Mouse (Mus musculus): ENCODE results near the gene Tnip1. TPM values are rescaled to one million over a fixed set of nuclear protein-coding genes. Genes with fewer than 3 reads are reported as not detected.
A peak's percentile ranks its signal among the peaks of the same experiment; 100 is the strongest.

Tnip1 gene
- 12.6 and 13.6 TPM in 2 replicates for polyA plus RNA-seq (2016; fragmentation: Nextera tagmentation; extraction: Ambion mirVana)

- no peak within 1 kb of the TSS for H3K27ac ChIP-seq (replicated peaks)
- H3K4me2 ChIP-seq (replicated peaks) = no peak within 1 kb of the TSS
- no peaks in the 10 kb centered on the region for H3K27me3 ChIP-seq
- WGBS = 40% methylated on average over 6 of the region's 6 CpGs
- H3K36me3 ChIP-seq = no peaks in the 10 kb centered on the region
- H3K4me1 ChIP-seq = no peaks in the 10 kb centered on the region
- H3K4me3 ChIP-seq = no peak within 1 kb of the TSS
- H3K9ac ChIP-seq (replicated peaks) = no peak within 1 kb of the TSS
- no peaks in the 10 kb centered on the region for H3K9me3 ChIP-seq
- ATAC-seq (ENCODE audit: low FRiP score, low read depth) = no peak
Measured at GRCm38 (mm10) chr11:54962810-54963209, at the start of gene Tnip1. Gene Tnip1 (minus strand): TSS chr11:54962917.

- 81% methylated on average over 3 of the region's 3 CpGs for WGBS
- Histone ChIP-seq H3K9me3 (no peaks in the 10 kb centered on the region), H3K36me3 (no peaks in the 10 kb centered on the region)
Measured at GRCm38 (mm10) chr11:55011440-55011839, 48.7 kb upstream of the Tnip1 start.

DNA sequence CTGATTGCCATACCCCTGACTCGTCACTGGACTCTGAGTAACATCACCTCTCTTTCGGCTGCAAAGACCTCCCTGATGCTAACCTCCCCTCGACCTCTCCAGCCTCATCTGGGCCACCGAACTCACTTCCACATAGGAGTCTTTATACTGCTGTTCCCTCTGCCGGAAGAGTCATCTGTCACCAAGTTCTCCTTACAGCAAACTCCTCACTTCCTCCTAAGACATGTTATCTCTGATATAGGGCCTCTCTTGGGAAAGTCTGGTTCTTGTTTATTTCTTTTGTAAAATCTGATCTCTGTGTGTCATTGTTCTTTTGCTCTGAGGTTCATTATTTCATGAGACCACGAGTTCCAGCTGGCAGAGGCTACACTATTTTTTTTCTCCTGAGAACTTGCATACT lies 45.5 kb upstream of the Tnip1 start:
- H3K4me2 ChIP-seq (replicated peaks) = no peak overlapping the region
- H3K4me1 ChIP-seq = no peaks in the 10 kb centered on the region
- H3K27me3 ChIP-seq = no peaks in the 10 kb centered on the region
- H3K36me3 ChIP-seq = no peaks in the 10 kb centered on the region
- no peak overlapping the region for H3K9ac ChIP-seq (replicated peaks)
- no peak for ATAC-seq (ENCODE audit: low FRiP score, low read depth)
- H3K27ac ChIP-seq (replicated peaks) = no peak overlapping the region
- 85% methylated on average over 6 of the region's 6 CpGs for WGBS
- no peak overlapping the region for H3K4me3 ChIP-seq
- no peaks in the 10 kb centered on the region for H3K9me3 ChIP-seq

More at GRCm38 (mm10) chr11:55011440-55011839, 48.7 kb upstream of the Tnip1 start:
- Histone ChIP-seq H3K4me3 (no peak overlapping the region), H3K4me1 (peaks cover 8% of the 10 kb centered on the region; the same call in 1 of the 2 replicates), H3K27ac (replicated peaks) (no peak overlapping the region), H3K9ac (replicated peaks) (no peak overlapping the region), H3K4me2 (replicated peaks) (no peak overlapping the region), H3K27me3 (no peaks in the 10 kb centered on the region)
- no peak for ATAC-seq (ENCODE audit: low FRiP score, low read depth)

DNA sequence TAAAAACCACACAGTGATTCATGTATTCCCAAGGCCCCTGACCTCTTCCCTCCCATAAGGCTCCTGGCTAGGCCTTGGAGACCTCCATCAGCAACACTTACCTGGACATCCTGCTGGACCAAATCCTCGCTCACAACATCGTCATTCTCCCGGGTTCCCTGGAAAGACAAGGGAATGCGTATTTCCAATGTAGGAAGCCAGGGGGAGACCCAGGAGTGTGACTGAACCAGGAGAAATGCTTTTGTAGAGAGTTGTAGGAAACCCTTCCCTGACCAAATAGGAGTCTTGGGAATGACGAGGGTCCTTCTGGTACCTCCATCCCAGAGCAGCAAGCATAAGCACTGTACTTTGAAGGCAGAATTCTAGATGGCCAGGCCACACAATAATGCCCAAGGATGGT lies 43.0 kb upstream of the Tnip1 start:
- H3K9ac ChIP-seq (replicated peaks) = no peak overlapping the region
- no peak overlapping the region for H3K4me3 ChIP-seq
- ATAC-seq (ENCODE audit: low FRiP score, low read depth) = no peak
- WGBS = 88% methylated on average over 5 of the region's 5 CpGs
- H3K4me2 ChIP-seq (replicated peaks) = no peak overlapping the region
- H3K27me3 ChIP-seq = no peaks in the 10 kb centered on the region
- 0 out of 2 replicates have a peak, but pooled peaks cover 5% of the 10 kb centered on the region for H3K9me3 ChIP-seq
- H3K27ac ChIP-seq (replicated peaks) = no peak overlapping the region
- H3K36me3 ChIP-seq = 0 out of 2 replicates have a peak, but pooled peaks cover 6% of the 10 kb centered on the region
- H3K4me1 ChIP-seq = no peaks in the 10 kb centered on the region

- WGBS = 86% methylated on average over 7 of the region's 7 CpGs
- H3K36me3 ChIP-seq = 0 out of 2 replicates have a peak, but pooled peaks cover 10% of the 10 kb centered on the region
Measured at GRCm38 (mm10) chr11:55004970-55005502, 42.3 kb upstream of the Tnip1 start.

GRCm38 (mm10) chr11:54998708-54999107 lies 36.0 kb upstream of the Tnip1 start:
- H3K9ac ChIP-seq (replicated peaks) = no peak overlapping the region
- no peak overlapping the region for H3K27ac ChIP-seq (replicated peaks)
- whole genome bisulfite sequencing = 50% methylated on average over 2 of the region's 2 CpGs
- no peak overlapping the region for H3K4me2 ChIP-seq (replicated peaks)
- 0 out of 2 replicates have a peak, but pooled peaks cover 10% of the 10 kb centered on the region for H3K36me3 ChIP-seq
- no peak for ATAC-seq (ENCODE audit: low FRiP score, low read depth)
- H3K9me3 ChIP-seq = 0 out of 2 replicates have a peak, but pooled peaks cover 5% of the 10 kb centered on the region
- H3K27me3 ChIP-seq = 0 out of 2 replicates have a peak, but pooled peaks cover 6% of the 10 kb centered on the region
- no peaks in the 10 kb centered on the region for H3K4me1 ChIP-seq
- H3K4me3 ChIP-seq = no peak overlapping the region

More at GRCm38 (mm10) chr11:55004970-55005502, 42.3 kb upstream of the Tnip1 start:
- Histone ChIP-seq H3K4me1 (no peaks in the 10 kb centered on the region), H3K4me3 (no peak overlapping the region), H3K27ac (replicated peaks) (no peak overlapping the region), H3K9ac (replicated peaks) (no peak overlapping the region), H3K27me3 (no peaks in the 10 kb centered on the region), H3K4me2 (replicated peaks) (no peak overlapping the region), H3K9me3 (0 out of 2 replicates have a peak, but pooled peaks cover 5% of the 10 kb centered on the region)
- ATAC-seq (ENCODE audit: low FRiP score, low read depth) = no peak

DNA sequence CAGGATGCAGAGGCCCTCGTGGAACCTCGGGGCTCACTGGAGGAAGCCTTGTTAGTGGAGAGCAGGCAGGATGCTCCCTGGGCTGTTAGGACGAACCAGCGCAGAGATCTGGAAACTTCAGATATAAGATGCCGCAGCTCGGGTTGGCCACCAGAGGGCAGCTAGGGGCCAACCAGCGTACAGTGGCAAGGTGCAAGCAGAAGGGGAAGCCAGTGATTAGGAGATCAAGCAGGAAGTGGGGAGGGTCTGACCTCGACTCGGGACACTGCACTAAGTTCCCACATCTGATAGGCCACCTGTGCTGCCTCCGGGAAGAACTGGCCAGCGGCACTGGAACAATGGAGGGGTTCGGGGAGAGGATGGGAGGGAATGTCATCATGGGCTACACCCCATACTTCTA lies 35.6 kb upstream of the Tnip1 start:
- ATAC-seq (ENCODE audit: low FRiP score, low read depth) = peak; percentile 30; the same call in 1 of the 2 replicates
- Histone ChIP-seq H3K27ac (replicated peaks) (no peak overlapping the region), H3K9me3 (0 out of 2 replicates have a peak, but pooled peaks cover 5% of the 10 kb centered on the region), H3K4me3 (no peak overlapping the region), H3K36me3 (0 out of 2 replicates have a peak, but pooled peaks cover 10% of the 10 kb centered on the region), H3K27me3 (0 out of 2 replicates have a peak, but pooled peaks cover 6% of the 10 kb centered on the region), H3K9ac (replicated peaks) (no peak overlapping the region), H3K4me1 (no peaks in the 10 kb centered on the region), H3K4me2 (replicated peaks) (no peak overlapping the region)
- WGBS = 5% methylated on average over 12 of the region's 12 CpGs

- Histone ChIP-seq H3K9me3 (0 out of 2 replicates have a peak, but pooled peaks cover 5% of the 10 kb centered on the region), H3K9ac (replicated peaks) (no peak overlapping the region), H3K4me2 (replicated peaks) (no peak overlapping the region), H3K27ac (replicated peaks) (no peak overlapping the region), H3K4me1 (no peaks in the 10 kb centered on the region), H3K36me3 (0 out of 2 replicates have a peak, but pooled peaks cover 9% of the 10 kb centered on the region), H3K4me3 (no peak overlapping the region), H3K27me3 (0 out of 2 replicates have a peak, but pooled peaks cover 6% of the 10 kb centered on the region)
- ATAC-seq (ENCODE audit: low FRiP score, low read depth) = no peak
- WGBS = 67% methylated on average over 7 of the region's 7 CpGs
Measured at GRCm38 (mm10) chr11:54996176-54996575, 33.5 kb upstream of the Tnip1 start.

GRCm38 (mm10) chr11:54989920-54990319 lies 27.2 kb upstream of the Tnip1 start:
- Histone ChIP-seq H3K4me3 (no peak overlapping the region), H3K4me2 (replicated peaks) (no peak overlapping the region), H3K36me3 (no peaks in the 10 kb centered on the region), H3K27ac (replicated peaks) (no peak overlapping the region), H3K4me1 (no peaks in the 10 kb centered on the region), H3K9me3 (no peaks in the 10 kb centered on the region), H3K27me3 (no peaks in the 10 kb centered on the region), H3K9ac (replicated peaks) (no peak overlapping the region)
- no peak for ATAC-seq (ENCODE audit: low FRiP score, low read depth)

- ATAC-seq (ENCODE audit: low FRiP score, low read depth) = no peak
- 80% methylated on average over 8 of the region's 8 CpGs for WGBS
Measured at GRCm38 (mm10) chr11:54988754-54989349, 26.1 kb upstream of the Tnip1 start.

DNA sequence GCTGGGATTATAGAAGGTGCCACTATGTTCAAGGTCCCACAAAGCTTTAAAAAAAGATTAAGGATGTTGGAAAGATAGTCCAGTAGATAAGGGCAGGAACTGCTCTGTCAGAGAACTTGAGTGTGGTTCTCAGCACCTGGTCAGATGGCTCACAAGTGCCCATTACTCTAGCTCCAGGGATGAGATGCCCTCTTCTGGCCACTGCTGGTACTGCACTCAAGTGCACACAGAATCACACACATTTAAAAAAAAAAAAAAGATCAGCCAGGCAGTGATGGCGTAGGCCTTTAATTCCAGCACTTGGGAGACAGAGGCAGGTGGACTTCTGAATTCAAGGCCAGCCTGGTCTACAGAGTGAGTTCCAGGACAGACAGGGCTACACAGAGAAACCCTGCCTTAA lies 25.3 kb upstream of the Tnip1 start:
- no peaks in the 10 kb centered on the region for H3K27me3 ChIP-seq
- no peaks in the 10 kb centered on the region for H3K36me3 ChIP-seq
- H3K4me3 ChIP-seq = no peak overlapping the region
- no peak overlapping the region for H3K27ac ChIP-seq (replicated peaks)
- no peak overlapping the region for H3K9ac ChIP-seq (replicated peaks)
- 73% methylated on average over 1 of the region's 1 CpGs for whole genome bisulfite sequencing
- H3K9me3 ChIP-seq = no peaks in the 10 kb centered on the region
- no peak overlapping the region for H3K4me2 ChIP-seq (replicated peaks)
- no peaks in the 10 kb centered on the region for H3K4me1 ChIP-seq
- ATAC-seq (ENCODE audit: low FRiP score, low read depth) = no peak

More at GRCm38 (mm10) chr11:54988754-54989349, 26.1 kb upstream of the Tnip1 start:
- H3K4me3 ChIP-seq = no peak overlapping the region
- H3K27ac ChIP-seq (replicated peaks) = no peak overlapping the region
- no peak overlapping the region for H3K4me2 ChIP-seq (replicated peaks)
- no peaks in the 10 kb centered on the region for H3K27me3 ChIP-seq
- H3K9ac ChIP-seq (replicated peaks) = no peak overlapping the region
- H3K9me3 ChIP-seq = no peaks in the 10 kb centered on the region
- H3K36me3 ChIP-seq = no peaks in the 10 kb centered on the region
- no peaks in the 10 kb centered on the region for H3K4me1 ChIP-seq

GRCm38 (mm10) chr11:54985086-54985485 lies 22.4 kb upstream of the Tnip1 start:
- H3K27ac ChIP-seq (replicated peaks) = no peak overlapping the region
- no peak overlapping the region for H3K4me3 ChIP-seq
- no peaks in the 10 kb centered on the region for H3K4me1 ChIP-seq
- no peak overlapping the region for H3K4me2 ChIP-seq (replicated peaks)
- no peaks in the 10 kb centered on the region for H3K27me3 ChIP-seq
- 97% methylated on average over 3 of the region's 3 CpGs for WGBS
- no peaks in the 10 kb centered on the region for H3K36me3 ChIP-seq
- no peak for ATAC-seq (ENCODE audit: low FRiP score, low read depth)
- no peaks in the 10 kb centered on the region for H3K9me3 ChIP-seq
- no peak overlapping the region for H3K9ac ChIP-seq (replicated peaks)

All from midbrain, embryonic 12.5 days (tissue).